Mouse (Mus musculus) E14TG2a.4 (cell line): ENCODE results near the gene Slc22a14.
A peak's percentile ranks its signal among the peaks of the same experiment; 100 is the strongest.

Experiments
- H3K27me3 ChIP-seq: 2 replicates; pipeline ENCODE4 v1.6.1; 2014; ENCODE audit warnings: low read length, control low read depth; ENCODE audit not compliant: insufficient read depth
- H3K36me3 ChIP-seq: 2 replicates; pipeline ENCODE4 v1.6.1; 2014; ENCODE audit warnings: low read length, control low read depth; ENCODE audit not compliant: insufficient read depth
- H3K4me1 ChIP-seq: replicated peaks from 2 replicates; pipeline ENCODE4 v1.6.1; 2014; ENCODE audit warnings: low read depth, low read length, control low read depth
- H3K4me3 ChIP-seq: replicated peaks from 2 replicates; pipeline ENCODE4 v1.5.1; 2014; ENCODE audit warnings: mild to moderate bottlenecking, low read length
- H3K9me3 ChIP-seq: 2 replicates; pipeline ENCODE4 v1.6.1; 2014; ENCODE audit warnings: low read length, control low read depth
- CTCF ChIP-seq: conservative IDR thresholded peaks from 2 replicates; pipeline ENCODE4 v1.5.1; 2014; ENCODE audit warnings: low read length
- NANOG ChIP-seq: IDR thresholded peaks from 2 replicates; pipeline ENCODE4 v1.6.1; 2014; ENCODE audit warnings: borderline replicate concordance, low read length, mixed read lengths
- POU5F1 ChIP-seq: IDR thresholded peaks from 2 replicates; pipeline ENCODE4 v1.6.1; 2014; ENCODE audit warnings: low read length, borderline replicate concordance

The Slc22a14 gene

DNA sequence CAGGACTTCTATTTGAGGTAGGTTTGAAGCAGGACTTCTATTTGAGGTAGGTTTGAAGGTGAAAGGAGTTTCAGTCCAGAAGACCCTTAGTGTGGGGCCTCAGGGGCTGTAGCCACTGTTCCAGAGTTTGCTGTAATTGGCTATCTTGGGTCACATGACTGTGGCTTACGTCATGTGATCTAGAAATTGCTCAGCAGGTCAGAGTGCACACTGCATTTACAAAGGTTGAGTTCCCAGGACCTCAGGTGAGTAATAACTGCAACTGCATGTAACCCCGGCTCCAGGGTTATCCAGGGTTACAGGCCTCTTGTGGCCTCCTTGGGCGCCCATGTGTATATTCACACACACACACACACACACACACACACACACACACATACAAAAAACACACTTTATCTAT is 3.0 kb upstream of the Slc22a14 start:
- no peaks in the 10 kb centered on the region for H3K27me3 ChIP-seq
- no peaks in the 10 kb centered on the region for H3K4me1 ChIP-seq
- peaks cover 61% of the 10 kb centered on the region for H3K36me3 ChIP-seq
- TF ChIP-seq NANOG (no peak), POU5F1 (no peak), CTCF (no peak)
- no peak overlapping the region for H3K4me3 ChIP-seq
- H3K9me3 ChIP-seq, result no peaks in the 10 kb centered on the region

DNA sequence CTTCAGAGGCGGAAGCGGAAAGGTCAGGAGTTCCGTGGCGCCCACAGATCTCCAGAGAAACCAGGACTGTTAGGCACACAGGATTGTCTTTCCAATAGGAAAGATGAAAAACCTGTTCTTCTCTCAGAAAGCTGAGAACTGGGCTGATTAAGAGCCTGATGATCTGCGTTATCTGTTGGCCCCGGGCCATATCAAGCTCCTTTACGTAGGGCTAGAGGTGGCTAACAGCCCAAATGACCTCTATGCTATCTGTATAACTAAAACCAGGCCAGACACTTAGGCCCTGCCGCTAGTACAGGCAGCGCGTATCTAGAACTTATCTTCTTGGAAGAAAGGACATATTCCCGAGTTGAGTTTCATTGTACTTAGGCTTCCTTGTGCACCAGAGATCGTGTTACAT is 2.1 kb downstream of the Slc22a14 start:
- Histone ChIP-seq H3K4me3 (no peak overlapping the region), H3K36me3 (peaks cover 68% of the 10 kb centered on the region), H3K27me3 (peaks cover 3% of the 10 kb centered on the region), H3K4me1 (peaks cover 28% of the 10 kb centered on the region), H3K9me3 (no peaks in the 10 kb centered on the region)
- no peak for TF ChIP-seq NANOG
- no peak for TF ChIP-seq CTCF
- TF ChIP-seq POU5F1, result no peak

DNA sequence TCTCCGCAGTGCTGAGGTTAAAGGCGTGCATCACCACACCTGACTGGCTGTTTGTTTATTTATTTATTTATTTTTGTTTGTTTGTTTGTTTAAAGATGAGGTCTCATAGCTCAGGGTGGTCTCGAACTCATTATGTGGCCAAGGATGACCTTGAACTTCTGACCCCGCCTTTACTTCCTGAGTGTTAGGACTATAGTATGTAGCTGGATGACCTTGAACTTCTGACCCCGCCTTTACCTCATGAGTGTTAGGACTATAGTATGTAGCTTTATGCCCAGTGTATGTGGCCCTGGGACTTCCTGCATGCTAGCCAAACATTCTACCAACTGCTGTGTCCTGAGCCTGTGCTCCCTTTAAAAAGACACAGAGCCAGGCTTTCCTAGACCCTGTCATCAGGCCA is 3.9 kb downstream of the Slc22a14 start:
- TF ChIP-seq POU5F1 (no peak), NANOG (no peak; the same call in 1 of the 2 replicates), CTCF (no peak)
- H3K4me3 ChIP-seq, result no peak overlapping the region

DNA sequence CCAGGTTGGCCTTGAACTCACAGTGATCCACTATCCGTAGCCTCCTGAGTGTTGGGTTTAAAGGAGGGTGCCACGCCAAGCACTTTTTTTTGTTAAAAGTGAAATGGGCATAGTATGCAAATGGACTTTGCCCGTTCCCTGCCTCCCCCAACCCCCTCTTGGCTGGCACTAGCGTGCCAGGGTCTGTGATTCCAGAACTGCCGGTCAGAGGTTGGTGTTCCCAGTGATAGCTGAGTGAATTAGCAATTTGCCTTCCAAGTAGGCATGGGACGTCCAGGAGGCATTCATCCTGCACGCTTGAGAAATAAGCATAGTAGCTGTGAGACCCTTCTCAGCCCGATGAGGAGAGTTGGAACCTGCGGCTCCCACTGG is 7.3 kb downstream of the Slc22a14 start:
- Histone ChIP-seq H3K27me3 (peaks cover 7% of the 10 kb centered on the region), H3K36me3 (peaks cover 27% of the 10 kb centered on the region), H3K4me3 (peak overlapping the region; percentile 87), H3K9me3 (no peaks in the 10 kb centered on the region), H3K4me1 (peaks cover 44% of the 10 kb centered on the region)
- TF ChIP-seq POU5F1, result no peak
- no peak for TF ChIP-seq NANOG
- TF ChIP-seq CTCF, result no peak

More for the DNA sequence above, 3.9 kb downstream of the Slc22a14 start:
- Histone ChIP-seq H3K27me3 (peaks cover 7% of the 10 kb centered on the region), H3K9me3 (no peaks in the 10 kb centered on the region), H3K36me3 (peaks cover 52% of the 10 kb centered on the region), H3K4me1 (peaks cover 39% of the 10 kb centered on the region)

DNA sequence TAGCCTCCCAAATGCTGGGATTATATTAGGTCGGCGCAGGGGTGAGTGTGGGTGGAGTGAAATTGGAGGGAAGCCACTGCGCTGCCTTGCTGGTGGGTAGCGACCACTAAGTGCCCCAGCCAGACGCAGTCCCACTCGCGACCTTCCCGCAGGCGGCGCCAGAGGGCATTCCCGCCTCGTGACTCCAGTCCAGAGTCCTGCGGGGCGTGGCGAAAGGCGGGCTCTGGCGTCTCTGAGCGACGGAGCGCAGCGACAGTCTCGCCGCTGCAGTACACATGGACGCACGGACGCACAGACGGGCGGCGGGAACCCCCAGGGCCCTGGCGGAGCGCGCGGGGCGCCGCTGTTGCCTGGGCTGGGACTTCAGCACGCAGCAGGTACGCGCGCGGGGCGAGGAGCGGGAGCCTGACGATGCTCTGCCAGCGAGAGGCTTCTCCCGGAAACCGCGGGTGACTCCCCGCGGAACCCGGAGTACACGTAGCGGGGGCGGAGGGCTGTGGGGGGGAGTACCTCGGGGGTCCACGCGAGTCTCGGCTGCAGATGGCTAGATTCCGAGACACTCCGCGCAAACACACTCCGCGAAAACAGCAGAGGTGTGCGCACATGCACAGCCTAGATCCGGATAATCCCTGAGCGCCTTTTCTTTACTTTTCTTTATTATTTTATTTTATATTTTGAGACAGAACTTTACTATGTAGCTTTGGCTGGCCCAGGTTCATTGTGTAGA is 7.9 kb downstream of the Slc22a14 start, which contains the start of gene Xylb:
Gene Xylb (plus strand): TSS at position 51 of the 727 bp plus-strand sequence.
- Histone ChIP-seq H3K36me3 (peaks cover 21% of the 10 kb centered on the region), H3K4me3 (peak within 1 kb of the TSS; percentile 87), H3K4me1 (peaks cover 39% of the 10 kb centered on the region), H3K9me3 (no peaks in the 10 kb centered on the region), H3K27me3 (peaks cover 7% of the 10 kb centered on the region)
- 0 out of 2 replicates have a peak, but pooled peaks have one; percentile 10 for TF ChIP-seq CTCF
- TF ChIP-seq POU5F1, result no peak
- TF ChIP-seq NANOG, result no peak

DNA sequence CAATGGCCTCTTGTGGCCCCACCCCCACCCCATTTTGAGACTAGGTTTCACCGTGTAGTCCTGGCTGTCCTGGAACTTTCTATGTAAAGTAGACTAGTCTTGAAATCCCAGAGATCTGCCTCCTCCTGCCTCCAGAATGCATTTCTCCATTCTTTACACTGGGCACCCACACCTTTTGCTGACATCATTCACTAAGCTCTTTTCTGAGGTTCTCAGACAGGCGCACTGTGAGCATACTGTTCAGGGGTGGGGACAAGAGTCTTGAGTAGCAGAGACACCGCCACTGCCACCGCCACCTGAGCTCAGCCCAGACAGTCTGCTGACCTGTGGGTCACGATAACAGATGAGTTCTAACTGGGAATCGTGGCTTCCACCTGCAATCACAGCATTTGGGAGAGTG is 9.4 kb downstream of the Slc22a14 start:
- Histone ChIP-seq H3K9me3 (no peaks in the 10 kb centered on the region), H3K4me3 (no peak overlapping the region), H3K4me1 (peaks cover 28% of the 10 kb centered on the region), H3K27me3 (peaks cover 7% of the 10 kb centered on the region), H3K36me3 (peaks cover 19% of the 10 kb centered on the region)
- TF ChIP-seq CTCF (no peak), NANOG (no peak), POU5F1 (no peak)

DNA sequence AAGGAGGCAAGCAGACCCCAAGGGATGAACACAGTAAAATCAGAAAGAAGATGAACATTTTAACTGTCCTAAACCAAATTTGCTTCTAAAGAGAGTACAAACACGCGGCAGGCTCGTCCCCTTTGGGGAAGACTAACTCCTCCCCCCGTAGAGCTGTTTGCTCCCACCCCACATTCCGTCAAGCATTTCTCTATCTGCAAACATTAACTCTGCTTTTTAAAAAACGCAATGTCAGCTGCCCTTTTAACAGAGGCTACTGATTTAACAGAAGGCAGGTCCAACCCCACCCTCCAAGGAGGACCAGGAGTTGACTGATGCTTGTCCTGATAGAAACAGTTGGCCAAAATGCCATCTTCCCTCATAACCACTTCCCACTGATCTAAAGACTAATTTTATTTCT is 11.4 kb downstream of the Slc22a14 start:
- peaks cover 7% of the 10 kb centered on the region for H3K27me3 ChIP-seq
- peaks cover 25% of the 10 kb centered on the region for H3K36me3 ChIP-seq
- TF ChIP-seq POU5F1 (no peak), NANOG (no peak), CTCF (no peak)
- no peak overlapping the region for H3K4me3 ChIP-seq
- H3K9me3 ChIP-seq, result no peaks in the 10 kb centered on the region
- H3K4me1 ChIP-seq, result peaks cover 26% of the 10 kb centered on the region

DNA sequence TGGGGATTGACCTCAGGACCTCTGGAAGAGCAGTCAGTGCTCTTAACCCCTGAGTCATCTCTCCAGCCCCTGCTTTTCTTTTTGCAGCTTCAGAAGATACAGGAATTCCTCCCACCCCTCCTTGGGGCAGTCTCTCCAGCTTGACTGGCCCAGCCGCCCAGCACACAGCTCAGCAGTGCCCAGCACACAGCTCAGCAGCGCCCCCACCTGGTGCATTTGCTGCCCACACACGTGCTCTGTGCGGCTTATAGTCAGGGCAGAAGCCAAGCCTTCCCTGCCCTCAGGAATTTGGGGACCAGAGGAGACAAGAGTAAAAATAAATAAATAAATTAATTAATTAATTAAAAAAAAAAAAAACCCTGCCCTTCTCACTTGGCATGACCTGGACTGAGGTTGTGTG is 13.3 kb downstream of the Slc22a14 start:
- Histone ChIP-seq H3K4me1 (peaks cover 17% of the 10 kb centered on the region), H3K4me3 (no peak overlapping the region), H3K27me3 (no peaks in the 10 kb centered on the region), H3K36me3 (peaks cover 42% of the 10 kb centered on the region), H3K9me3 (no peaks in the 10 kb centered on the region)
- TF ChIP-seq POU5F1 (no peak), CTCF (peak; percentile 91)
